Mouse (Mus musculus) ES-E14 (cell line): ENCODE results near the gene Klre1. TPM values are rescaled to one million over a fixed set of nuclear protein-coding genes. Genes with fewer than 3 reads are reported as not detected.

Experiments
- DNase-seq: peaks from one replicate; pipeline ENCODE4 v3.0.0-alpha.2; 2013; ENCODE audit warnings: low read depth, low spot score
- H3K27ac ChIP-seq: 2 replicates; pipeline ENCODE4 v1.5.1; 2012; ENCODE audit warnings: low read depth, mild to moderate bottlenecking, low read length, moderate library complexity, mixed read lengths; ENCODE audit not compliant: poor library complexity, insufficient read depth, severe bottlenecking
- H3K36me3 ChIP-seq: 2 replicates; pipeline ENCODE4 v1.6.1; 2012; ENCODE audit warnings: mild to moderate bottlenecking, low read length, moderate library complexity, mixed read lengths; ENCODE audit not compliant: control insufficient read depth, poor library complexity, insufficient read depth, severe bottlenecking
- H3K4me1 ChIP-seq, 2 experiments: fragments of 150-350 bp in 1 of 2; sonication (generic) in 1 of 2; 2 replicates each; pipeline ENCODE4 v1.6.1; 2012; ENCODE audit warnings: low read length in 2 of 2, mild to moderate bottlenecking in 1 of 2, mixed read lengths in 1 of 2; ENCODE audit not compliant: control insufficient read depth in 2 of 2, insufficient read depth in 2 of 2, poor library complexity in 1 of 2
- H3K4me3 ChIP-seq, 2 experiments: fragments of 150-350 bp in 1 of 2; sonication (generic) in 1 of 2; 2 replicates each; pipeline ENCODE4 v1.5.1; 2012; ENCODE audit warnings: low read length in 2 of 2, low read depth in 1 of 2, mild to moderate bottlenecking in 1 of 2, mixed read lengths in 1 of 2; ENCODE audit not compliant: insufficient read depth in 1 of 2, poor library complexity in 1 of 2, severe bottlenecking in 1 of 2
- H3K9ac ChIP-seq: 2 replicates; pipeline ENCODE4 v1.6.1; 2012; ENCODE audit warnings: low read depth, mild to moderate bottlenecking, low read length, mixed read lengths; ENCODE audit not compliant: poor library complexity, insufficient read depth, severe bottlenecking
- H3K9me3 ChIP-seq: fragments of 150-350 bp; sonication (generic); 2 replicates; pipeline ENCODE4 v1.6.1; 2012; ENCODE audit warnings: low read depth, mild to moderate bottlenecking, low read length; ENCODE audit not compliant: control insufficient read depth, insufficient read depth
- CHD2 ChIP-seq: IDR thresholded peaks from 2 replicates; pipeline ENCODE4 v1.6.1; 2014; ENCODE audit warnings: mild to moderate bottlenecking, low read depth, low read length, inconsistent platforms
- HCFC1 ChIP-seq: IDR thresholded peaks from 2 replicates; pipeline ENCODE4 v1.6.1; 2012; ENCODE audit warnings: low read length, inconsistent platforms, borderline replicate concordance; ENCODE audit not compliant: insufficient read depth
- MAFK ChIP-seq: IDR thresholded peaks from 2 replicates; pipeline ENCODE4 v1.6.1; 2014; ENCODE audit warnings: mild to moderate bottlenecking, low read depth, low read length, inconsistent platforms; ENCODE audit not compliant: insufficient read depth
- ZC3H11A ChIP-seq: IDR thresholded peaks from 2 replicates; pipeline ENCODE4 v1.6.1; 2012; ENCODE audit warnings: low read depth, mild to moderate bottlenecking, inconsistent platforms, low read length, borderline replicate concordance
- ZNF384 ChIP-seq: IDR thresholded peaks from 2 replicates; pipeline ENCODE4 v1.6.1; 2012; ENCODE audit warnings: low read depth, low read length, inconsistent platforms
- in situ Hi-C, 2 experiments: fragments of 600-800 bp; cut with MboI; formaldehyde crosslinking; loops; one replicate each; pipeline ENCODE4 v1.15.1; 2025; ENCODE audit warnings: low sequenced_read_pairs in 2 of 2, inconsistent platforms in 1 of 2; ENCODE audit not compliant: unreplicated experiment in 2 of 2
- total RNA-seq: library from RNA; depleted of rRNA; stranded (reverse); fragments of 300-350 nt; gene quantifications from 2 replicates; pipeline ENCODE4 v1.2.3, GENCODE M21; 2012

The Klre1 gene
- total RNA-seq, 1 experiment, result not detected

DNA sequence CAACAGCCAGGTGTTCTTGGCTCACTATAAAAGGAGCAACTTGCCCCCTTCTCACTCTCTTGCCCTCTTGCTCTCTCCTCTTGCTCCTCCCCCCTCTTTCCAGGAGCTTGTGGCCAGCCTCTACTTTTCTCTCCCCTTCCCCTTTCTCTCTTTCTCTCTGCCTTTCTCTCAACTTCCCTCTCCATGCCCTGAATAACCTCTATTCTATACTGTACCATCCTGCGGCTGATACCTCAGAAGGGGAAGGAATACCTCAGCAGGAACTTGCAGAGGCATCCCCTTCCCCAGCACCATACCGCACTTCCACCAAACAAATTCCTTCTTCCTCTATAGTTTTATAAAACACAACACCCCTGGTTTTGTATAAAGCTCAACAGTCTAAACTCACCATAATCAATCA is 12.4 kb upstream of the Klre1 start:
- Histone ChIP-seq H3K9ac (no peak overlapping the region), H3K36me3 (no peaks in the 10 kb centered on the region), H3K4me3 (no peak overlapping the region), H3K9me3 (no peaks in the 10 kb centered on the region), H3K4me1 (no peaks in the 10 kb centered on the region), H3K27ac (no peak overlapping the region)
- TF ChIP-seq HCFC1 (no peak), CHD2 (no peak), ZNF384 (no peak), MAFK (no peak), ZC3H11A (no peak)
- DNase-seq, result no peak
- in situ Hi-C loops, result no loop called here

- no peak overlapping the region for H3K9ac ChIP-seq
- H3K4me3 ChIP-seq, result no peak overlapping the region
These were observed 2.4 kb upstream of the Klre1 start for GRCm38 (mm10) chr6:129575315-129575714.

DNA sequence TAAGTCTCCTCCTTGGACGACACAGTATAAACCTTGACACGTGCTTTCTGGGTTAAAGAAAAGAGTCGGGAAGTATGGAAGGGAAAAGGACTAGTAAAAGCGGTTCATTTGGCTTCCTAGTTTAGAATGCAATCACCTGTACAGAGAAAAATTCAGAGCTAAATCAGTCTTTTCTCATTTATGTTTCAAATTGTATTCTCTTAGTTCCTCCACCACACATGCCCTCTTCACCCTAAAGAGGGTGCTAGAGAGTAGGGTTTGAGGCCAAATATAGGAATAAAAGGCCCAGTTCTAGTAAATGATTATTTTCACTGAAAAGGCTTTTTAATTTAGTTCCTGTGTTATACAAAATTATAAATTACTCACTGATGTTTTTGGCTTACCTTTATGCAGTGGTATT is 3.6 kb downstream of the Klre1 start:
- H3K9me3 ChIP-seq, result no peaks in the 10 kb centered on the region
- H3K4me1 ChIP-seq, result no peaks in the 10 kb centered on the region
- H3K27ac ChIP-seq, result no peak overlapping the region
- no peak overlapping the region for H3K4me3 ChIP-seq
- in situ Hi-C loops, result no loop called here
- no peak for DNase-seq
- TF ChIP-seq MAFK (no peak), CHD2 (no peak), ZC3H11A (no peak), ZNF384 (no peak), HCFC1 (no peak)
- H3K9ac ChIP-seq, result no peak overlapping the region
- H3K36me3 ChIP-seq, result no peaks in the 10 kb centered on the region

More at GRCm38 (mm10) chr6:129575315-129575714, 2.4 kb upstream of the Klre1 start:
- in situ Hi-C loops, result no loop called here
- no peaks in the 10 kb centered on the region for H3K36me3 ChIP-seq
- H3K9me3 ChIP-seq, result no peaks in the 10 kb centered on the region
- TF ChIP-seq CHD2 (no peak), ZNF384 (no peak), ZC3H11A (no peak), MAFK (no peak), HCFC1 (no peak)
- H3K27ac ChIP-seq, result no peak overlapping the region
- no peaks in the 10 kb centered on the region for H3K4me1 ChIP-seq
- no peak for DNase-seq

- DNase-seq, result no peak
- Histone ChIP-seq H3K9ac (no peak overlapping the region), H3K36me3 (no peaks in the 10 kb centered on the region), H3K4me1 (no peaks in the 10 kb centered on the region), H3K4me3 (no peak overlapping the region), H3K27ac (no peak overlapping the region), H3K9me3 (no peaks in the 10 kb centered on the region)
- in situ Hi-C loops, result no loop called here
- TF ChIP-seq HCFC1, result no peak
- TF ChIP-seq ZNF384, result no peak
- TF ChIP-seq MAFK, result no peak
- no peak for TF ChIP-seq CHD2
- TF ChIP-seq ZC3H11A, result no peak
These were observed 4.2 kb downstream of the Klre1 start for GRCm38 (mm10) chr6:129581896-129582295.

- TF ChIP-seq MAFK, result no peak
- no peak for TF ChIP-seq ZC3H11A
- TF ChIP-seq ZNF384, result no peak
- TF ChIP-seq CHD2, result no peak
- no peak for TF ChIP-seq HCFC1
- H3K27ac ChIP-seq, result no peak overlapping the region
- H3K9me3 ChIP-seq, result no peaks in the 10 kb centered on the region
- H3K4me1 ChIP-seq, result no peaks in the 10 kb centered on the region
- in situ Hi-C loops, result no loop called here
- no peak for DNase-seq
- no peaks in the 10 kb centered on the region for H3K36me3 ChIP-seq
- no peak overlapping the region for H3K4me3 ChIP-seq
- no peak overlapping the region for H3K9ac ChIP-seq
These were observed 5.3 kb downstream of the Klre1 start for GRCm38 (mm10) chr6:129583014-129583413.
